Mouse (Mus musculus) ES-E14 (cell line): Measurements from ENCODE around the gene Tmem72. TPM values are rescaled to one million over a fixed set of nuclear protein-coding genes. Genes with fewer than 3 reads are reported as not detected.

Experiments used
- DNase-seq: peaks from one replicate; pipeline ENCODE4 v3.0.0-alpha.2; 2013; ENCODE audit warnings: low read depth, low spot score
- H3K27ac ChIP-seq: 2 replicates; pipeline ENCODE4 v1.5.1; 2012; ENCODE audit warnings: low read depth, mild to moderate bottlenecking, low read length, moderate library complexity, mixed read lengths; ENCODE audit not compliant: poor library complexity, insufficient read depth, severe bottlenecking
- H3K36me3 ChIP-seq: 2 replicates; pipeline ENCODE4 v1.6.1; 2012; ENCODE audit warnings: mild to moderate bottlenecking, low read length, moderate library complexity, mixed read lengths; ENCODE audit not compliant: control insufficient read depth, poor library complexity, insufficient read depth, severe bottlenecking
- H3K4me1 ChIP-seq, 2 experiments: fragments of 150-350 bp in 1 of 2; sonication (generic) in 1 of 2; 2 replicates each; pipeline ENCODE4 v1.6.1; 2012; ENCODE audit warnings: low read length in 2 of 2, mild to moderate bottlenecking in 1 of 2, mixed read lengths in 1 of 2; ENCODE audit not compliant: control insufficient read depth in 2 of 2, insufficient read depth in 2 of 2, poor library complexity in 1 of 2
- H3K4me3 ChIP-seq, 2 experiments: fragments of 150-350 bp in 1 of 2; sonication (generic) in 1 of 2; 2 replicates each; pipeline ENCODE4 v1.5.1; 2012; ENCODE audit warnings: low read length in 2 of 2, low read depth in 1 of 2, mild to moderate bottlenecking in 1 of 2, mixed read lengths in 1 of 2; ENCODE audit not compliant: insufficient read depth in 1 of 2, poor library complexity in 1 of 2, severe bottlenecking in 1 of 2
- H3K9ac ChIP-seq: 2 replicates; pipeline ENCODE4 v1.6.1; 2012; ENCODE audit warnings: low read depth, mild to moderate bottlenecking, low read length, mixed read lengths; ENCODE audit not compliant: poor library complexity, insufficient read depth, severe bottlenecking
- H3K9me3 ChIP-seq: fragments of 150-350 bp; sonication (generic); 2 replicates; pipeline ENCODE4 v1.6.1; 2012; ENCODE audit warnings: low read depth, mild to moderate bottlenecking, low read length; ENCODE audit not compliant: control insufficient read depth, insufficient read depth
- ZC3H11A ChIP-seq: IDR thresholded peaks from 2 replicates; pipeline ENCODE4 v1.6.1; 2012; ENCODE audit warnings: low read depth, mild to moderate bottlenecking, inconsistent platforms, low read length, borderline replicate concordance
- in situ Hi-C, 2 experiments: fragments of 600-800 bp; cut with MboI; formaldehyde crosslinking; loops; one replicate each; pipeline ENCODE4 v1.15.1; 2025; ENCODE audit warnings: low sequenced_read_pairs in 2 of 2, inconsistent platforms in 1 of 2; ENCODE audit not compliant: unreplicated experiment in 2 of 2
- total RNA-seq: library from RNA; depleted of rRNA; stranded (reverse); fragments of 300-350 nt; gene quantifications from 2 replicates; pipeline ENCODE4 v1.2.3, GENCODE M21; 2012; rRNA removed

The Tmem72 gene
- total RNA-seq, 1 experiment = 0.62 TPM

GRCm38 (mm10) chr6:116629766-116630165 is 86.9 kb downstream of the Tmem72 start:
- H3K9ac ChIP-seq = no peak overlapping the region
- no peak overlapping the region for H3K27ac ChIP-seq
- no peak for DNase-seq
- no peak overlapping the region for H3K4me3 ChIP-seq
- no peak for TF ChIP-seq ZC3H11A
- 0 out of 4 replicates have a peak, but pooled peaks cover 0 to 2% of the 10 kb centered on the region in 2 experiments for H3K4me1 ChIP-seq
- peaks cover 3% of the 10 kb centered on the region; the same call in 1 of the 2 replicates for H3K36me3 ChIP-seq
- H3K9me3 ChIP-seq = no peaks in the 10 kb centered on the region
- in situ Hi-C loops = no loop called here

Other genes with a start within 250 kb of the Tmem72 start
- gene Olfr211, start 227.8 kb downstream of the Tmem72 start, total RNA-seq = not detected in 2 replicates
- gene Olfr212, start 210.4 kb downstream of the Tmem72 start, total RNA-seq = not detected in 2 replicates
- gene Olfr213, start 178.5 kb downstream of the Tmem72 start, total RNA-seq = not detected in 2 replicates
- gene Gm5580, start 165.8 kb downstream of the Tmem72 start, total RNA-seq = 30.2 and 40.1 TPM in 2 replicates
- not detected in 2 replicates for gene Olfr214, start 162.7 kb downstream of the Tmem72 start, total RNA-seq
- gene Olfr215, start 132.7 kb downstream of the Tmem72 start, total RNA-seq = not detected in 2 replicates
- gene Zfp422, start 87.9 kb downstream of the Tmem72 start, total RNA-seq = 5.1 and 7.0 TPM in 2 replicates
- 0.18 TPM in 1 of 2 replicates, not detected in the other for gene Depp1, start 66.3 kb downstream of the Tmem72 start, total RNA-seq
- gene Rassf4, start 43.0 kb downstream of the Tmem72 start, total RNA-seq = 0.74 and 2.8 TPM in 2 replicates